Mouse (Mus musculus): ENCODE measurements around the gene Nars2.

Nars2 gene

DNA sequence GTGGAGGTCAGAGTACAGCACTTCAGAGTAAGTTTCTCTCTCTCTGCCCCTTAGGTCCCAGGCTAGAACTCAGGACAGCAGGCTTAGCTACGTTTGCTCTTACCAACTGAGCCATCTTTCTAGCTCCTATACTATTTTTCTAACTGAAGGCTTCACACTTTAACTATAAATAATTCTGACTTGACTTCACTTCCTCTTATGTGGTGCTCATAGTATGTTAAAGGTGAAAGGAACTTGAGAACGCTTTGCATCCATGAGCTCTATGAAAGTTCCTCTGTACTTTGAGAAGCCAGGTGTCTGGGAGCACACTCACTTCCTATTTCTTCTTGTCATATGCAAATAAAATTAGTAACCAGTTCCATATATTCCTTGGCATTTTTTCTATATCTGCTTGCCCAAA lies 109.7 kb downstream of the Nars2 start:
- in situ Hi-C loops (cut with MboI, MseI), result no loop called here

DNA sequence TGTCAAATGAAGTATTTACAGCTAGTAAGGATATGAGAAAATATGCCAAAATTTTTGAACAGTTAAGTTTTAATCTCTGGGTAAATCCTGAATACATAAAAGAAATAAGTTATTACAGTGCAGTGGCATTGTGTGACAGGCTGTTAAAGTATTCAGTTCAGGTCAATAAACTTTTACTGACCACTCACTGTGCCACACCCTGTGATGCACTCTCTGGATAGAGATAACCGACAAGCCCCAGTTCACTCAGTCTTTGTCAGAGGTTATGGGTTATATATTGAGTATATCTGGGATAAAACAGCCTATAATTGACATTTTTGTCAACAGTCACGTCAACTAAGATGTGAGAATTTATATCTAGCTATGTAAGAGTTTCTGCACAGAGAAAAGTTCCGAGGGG lies 120.2 kb downstream of the Nars2 start:
- in situ Hi-C loops (cut with MboI, MseI), result no loop called here

DNA sequence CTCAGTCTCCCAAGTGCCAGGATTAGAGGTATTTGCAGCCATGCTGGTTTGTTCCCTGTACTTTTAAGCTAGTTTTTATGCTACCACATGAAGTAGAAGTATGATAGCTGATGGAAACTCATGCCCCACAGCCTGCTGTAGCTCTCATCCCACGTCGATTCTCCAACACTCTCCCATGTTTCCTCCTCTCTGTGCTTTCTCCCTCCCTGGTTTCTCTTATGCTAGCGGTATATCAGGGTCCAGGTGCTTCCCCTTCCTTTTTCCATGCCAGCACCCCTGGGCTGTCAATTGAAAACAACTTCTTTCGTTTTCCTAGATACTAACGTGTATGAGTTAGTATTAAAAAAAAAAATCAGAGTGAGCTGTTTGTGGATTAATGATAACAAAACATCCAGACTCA lies 120.8 kb downstream of the Nars2 start:
- in situ Hi-C loops (cut with MboI, MseI), result no loop called here

DNA sequence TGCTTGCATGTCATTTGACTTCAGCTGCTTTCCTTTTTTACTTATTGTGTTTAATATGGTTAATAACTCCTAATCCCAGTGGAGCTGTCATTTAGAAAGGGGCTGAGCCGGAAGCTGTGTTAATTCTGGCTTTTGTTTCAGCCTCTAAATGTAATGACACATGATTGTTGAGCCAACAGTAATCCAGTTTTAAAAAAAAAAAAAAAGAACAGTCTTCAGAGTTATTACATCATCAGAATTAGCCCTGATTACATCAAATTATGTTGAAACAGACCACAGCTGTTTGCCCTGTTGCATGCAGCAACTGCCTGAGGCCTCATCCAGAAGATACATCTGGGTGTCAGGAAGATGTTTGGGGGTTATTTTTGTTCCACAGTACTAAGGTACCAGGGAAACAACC lies 123.7 kb downstream of the Nars2 start:
- in situ Hi-C loops (cut with MboI, MseI), result no loop called here

DNA sequence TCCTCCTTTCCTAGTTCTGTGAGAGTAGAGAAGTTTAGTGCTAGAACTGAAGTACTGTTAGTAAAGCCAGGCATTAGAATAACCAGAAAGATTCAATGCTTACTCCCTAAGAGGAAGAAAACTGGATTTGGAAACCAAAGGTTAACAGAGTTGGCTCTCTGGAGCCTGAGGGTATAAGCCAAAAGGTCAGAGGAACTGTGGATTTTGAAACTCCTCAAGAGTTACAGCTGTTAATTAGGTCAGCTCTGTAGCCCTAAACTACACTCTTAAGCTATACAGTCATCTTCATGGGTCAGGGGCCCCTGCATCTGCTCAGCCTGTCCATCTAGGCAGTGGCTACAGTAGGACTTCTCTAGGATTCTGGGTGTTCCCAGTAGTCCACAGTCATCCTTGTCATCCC lies 125.7 kb downstream of the Nars2 start:
- in situ Hi-C loops (cut with MboI, MseI), result no loop called here

DNA sequence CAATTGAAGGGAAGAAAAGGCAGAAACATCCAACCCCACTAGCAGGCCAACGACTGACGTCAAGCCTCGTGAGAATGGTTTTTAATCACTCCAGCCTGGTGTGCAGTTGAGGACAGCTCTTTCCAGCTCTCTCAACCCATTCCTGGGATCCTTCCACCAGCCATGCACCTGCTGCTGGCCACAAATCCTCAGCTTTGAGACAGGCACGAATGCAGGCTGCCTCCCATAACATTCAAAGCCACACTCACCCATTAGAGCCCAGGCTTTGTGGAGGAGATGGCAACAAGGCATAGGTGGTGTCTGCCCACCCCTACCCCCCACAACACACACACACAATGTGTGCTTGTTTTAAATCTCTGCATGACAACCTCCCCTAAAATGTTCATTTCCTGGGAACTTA lies 127.4 kb downstream of the Nars2 start:
- in situ Hi-C loops (cut with MboI, MseI), result no loop called here

DNA sequence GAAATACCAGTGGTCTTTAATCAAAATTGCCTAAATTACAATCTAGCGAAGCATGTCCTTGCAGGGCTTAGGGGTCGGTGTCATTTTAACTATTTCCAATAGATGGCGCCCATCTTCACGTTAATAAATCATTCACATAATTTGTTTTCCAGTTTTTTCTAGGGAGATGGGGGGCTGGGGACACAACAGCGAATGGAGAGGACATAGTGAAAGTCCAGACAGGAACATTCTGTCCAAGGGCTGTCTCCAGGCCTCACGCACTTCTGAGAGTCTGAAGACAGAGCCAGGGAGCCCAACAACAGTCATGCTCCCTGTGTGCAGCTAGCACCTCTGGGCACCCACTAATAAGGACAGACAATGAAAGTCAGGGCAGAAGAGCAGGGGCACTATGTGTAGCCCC lies 127.8 kb downstream of the Nars2 start:
- in situ Hi-C loops (cut with MboI, MseI), result no loop called here

DNA sequence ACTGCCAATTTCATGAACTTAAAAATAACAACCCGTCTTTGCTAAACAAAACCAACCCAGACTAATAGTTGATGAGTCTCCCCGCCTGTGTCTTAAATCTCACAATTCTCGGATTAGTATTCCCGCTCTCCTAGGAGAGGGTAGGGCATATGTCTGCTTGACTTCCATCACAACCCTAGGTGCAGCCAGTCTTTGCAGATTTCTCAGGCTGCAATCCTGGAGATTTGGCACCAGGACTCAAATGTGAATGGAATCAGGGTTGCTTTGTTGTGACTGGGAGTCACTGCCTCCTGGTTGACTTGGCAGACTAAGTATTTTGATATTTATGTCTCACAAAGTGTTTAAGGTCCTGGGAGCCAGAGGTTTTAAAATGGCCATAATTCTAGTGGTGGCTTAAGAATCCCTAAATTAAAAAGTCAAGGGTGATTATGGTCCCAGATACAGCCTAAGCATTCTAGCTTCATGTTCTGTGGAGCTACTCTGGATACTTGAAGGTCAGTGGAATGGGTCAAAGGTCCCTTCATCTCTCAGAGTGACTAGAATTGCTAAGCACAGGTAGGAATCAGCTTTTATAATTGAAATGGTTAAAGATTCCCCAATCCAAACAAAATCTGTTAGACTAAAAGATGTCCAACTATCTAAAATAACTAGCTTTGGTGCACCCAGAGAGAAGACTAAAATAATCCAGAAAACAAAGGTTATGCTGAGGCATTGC lies 128.5 kb downstream of the Nars2 start:
- in situ Hi-C loops (cut with MboI, MseI), result loop anchor here (5.0 kb wide), 2 partner anchors 103 to 108 kb away; no protein-coding TSS in a partner anchor

DNA sequence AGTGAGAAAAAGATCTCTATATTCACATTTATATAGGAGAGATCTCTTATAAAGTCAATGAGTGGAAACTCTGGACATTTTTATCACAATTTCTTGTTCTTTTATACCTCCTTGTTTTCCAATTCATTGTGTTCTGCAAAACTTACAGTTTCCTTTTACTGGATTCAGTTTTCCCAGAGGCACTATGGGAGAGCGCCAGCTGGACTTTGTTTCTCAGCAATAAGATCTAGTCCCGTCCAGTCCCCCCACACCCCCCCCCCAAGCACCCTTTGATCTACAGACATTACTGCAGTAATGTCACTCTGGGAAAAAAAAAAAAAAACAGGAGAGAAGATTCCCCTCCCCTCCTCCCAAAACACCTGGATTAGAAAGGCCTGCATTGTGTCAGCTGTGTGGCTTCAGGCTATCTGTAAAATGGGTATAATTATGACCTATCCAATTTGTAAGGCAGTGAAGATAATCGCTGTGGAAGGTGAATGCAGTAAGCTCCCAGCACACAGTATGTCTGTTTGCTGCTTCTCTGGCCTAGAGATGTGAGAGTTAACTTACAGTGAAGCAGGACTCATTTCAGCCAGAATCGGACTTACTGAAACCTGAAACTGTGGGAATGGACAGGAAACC lies 129.4 kb downstream of the Nars2 start:
- in situ Hi-C loops (cut with MboI, MseI), result loop anchor here (5.0 kb wide), 2 partner anchors 103 to 108 kb away; no protein-coding TSS in a partner anchor

DNA sequence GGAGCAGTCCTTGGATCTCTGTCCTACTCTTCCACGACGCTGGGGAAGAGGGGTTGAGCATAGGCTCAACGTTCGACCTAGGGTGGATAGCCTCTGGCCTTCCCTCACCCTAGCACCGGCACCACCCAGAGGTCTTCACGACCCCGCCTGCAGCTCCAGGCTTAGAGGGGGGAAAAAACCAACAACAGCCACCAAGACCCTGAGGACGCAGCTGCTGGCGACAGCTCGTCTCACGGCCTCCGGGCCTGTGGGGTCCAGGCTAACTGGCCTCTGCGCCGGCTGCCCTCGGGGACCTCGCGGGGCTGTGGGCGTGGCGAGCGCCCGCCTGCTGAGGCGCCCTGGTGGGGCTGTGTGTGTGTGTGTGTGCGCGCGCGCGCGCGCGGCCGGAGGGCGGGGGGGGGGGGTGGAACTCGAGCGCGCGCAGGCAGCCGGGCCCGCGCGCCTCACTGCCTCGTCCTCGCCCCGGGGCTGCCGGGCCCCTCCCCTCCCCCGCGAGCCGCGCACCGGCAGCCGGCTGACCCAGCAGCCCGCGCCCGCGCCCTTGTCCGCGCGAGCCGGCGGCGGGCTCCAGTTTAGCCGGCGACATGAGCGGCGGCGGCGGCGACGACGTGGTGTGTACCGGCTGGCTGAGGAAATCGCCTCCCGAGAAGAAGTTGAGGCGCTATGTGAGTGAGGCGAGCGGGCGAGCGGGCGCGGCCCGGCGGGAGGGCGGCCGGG lies 130.1 kb downstream of the Nars2 start, which contains the start of gene Gab2:
Gab2 (plus strand) TSS at position 345 of the 717 bp plus-strand sequence.
- in situ Hi-C loops (cut with MboI, MseI), result loop anchor here (5.0 kb wide), 2 partner anchors 104 to 109 kb away; no protein-coding TSS in a partner anchor

DNA sequence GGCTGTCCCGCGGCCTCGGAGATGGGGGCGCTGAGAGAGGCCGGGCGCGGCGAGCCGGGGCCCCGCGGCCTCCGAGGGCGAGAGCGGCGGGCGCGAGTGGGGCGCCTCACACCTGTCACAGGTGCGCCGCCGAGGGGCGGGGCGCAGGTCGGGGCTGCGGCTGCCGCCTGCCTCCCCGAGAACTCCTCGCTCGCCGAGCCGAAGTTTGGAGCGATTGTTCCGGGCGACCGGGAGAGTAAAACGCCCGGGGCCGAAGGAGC lies 130.6 kb downstream of the Nars2 start:
- in situ Hi-C loops (cut with MboI, MseI), result loop anchor here (5.0 kb wide), 2 partner anchors 105 to 110 kb away; no protein-coding TSS in a partner anchor

DNA sequence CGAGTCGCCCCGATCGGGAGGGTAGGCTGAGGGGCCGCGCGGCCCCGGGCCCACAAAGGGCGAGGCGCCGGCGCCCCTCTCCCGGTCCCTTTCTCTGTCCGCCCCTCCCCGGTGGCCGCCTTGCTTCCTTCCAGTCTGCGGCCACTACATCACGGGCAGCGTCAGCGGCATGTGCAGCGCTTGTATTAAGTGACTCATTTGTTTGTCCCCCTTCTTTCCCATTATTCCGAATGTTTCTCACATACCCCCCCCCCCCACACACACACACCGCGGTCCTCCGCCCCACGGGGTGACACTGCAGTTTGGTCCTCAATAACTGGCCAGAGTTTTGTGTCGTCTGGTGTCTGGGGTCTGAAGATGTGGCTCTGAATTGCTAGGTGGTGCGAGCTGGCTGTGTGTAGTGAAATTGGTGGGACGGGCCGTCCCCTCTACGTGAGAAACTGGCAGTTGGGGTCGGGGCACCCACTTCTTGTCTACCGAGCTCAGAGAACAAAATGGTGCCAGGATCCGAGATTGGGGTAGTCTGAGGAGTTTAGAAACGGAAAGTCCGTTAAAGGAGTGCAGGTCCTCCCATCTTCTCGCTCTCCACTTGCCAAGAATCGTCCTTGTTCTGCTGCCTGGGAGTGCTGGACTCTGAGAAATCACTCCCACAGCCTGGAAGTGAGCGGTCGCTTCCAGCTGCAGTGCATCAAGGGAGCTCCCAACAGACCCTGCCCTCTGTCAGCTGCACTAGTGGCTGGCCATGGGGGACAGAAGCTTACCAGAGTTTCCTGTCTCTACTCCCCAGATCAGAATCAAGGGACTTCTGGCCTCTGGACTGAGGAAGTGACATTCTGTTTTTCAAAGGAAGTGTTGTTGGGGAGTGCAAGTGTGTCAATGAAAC lies 131.2 kb downstream of the Nars2 start:
- in situ Hi-C loops (cut with MboI, MseI), result loop anchor here (5.0 kb wide), 2 partner anchors 105 to 110 kb away; no protein-coding TSS in a partner anchor

DNA sequence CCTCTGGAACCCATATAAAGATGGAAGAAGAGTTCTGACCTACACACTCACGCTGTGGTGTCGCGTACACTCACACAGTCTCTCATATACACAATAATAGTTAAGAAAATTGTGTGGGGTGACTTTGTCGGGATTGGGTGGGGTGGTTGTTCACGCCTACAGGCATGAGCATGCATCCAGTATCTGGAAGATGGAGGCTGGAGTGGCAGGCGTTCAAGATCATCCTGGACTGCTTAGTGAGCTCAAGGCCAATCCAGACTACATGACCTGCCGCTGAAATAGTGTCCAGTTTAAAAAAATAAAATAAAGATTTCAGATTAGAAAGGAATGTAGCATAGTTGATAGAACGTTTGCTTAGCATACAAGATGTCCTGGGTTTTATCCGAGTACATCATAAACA lies 132.3 kb downstream of the Nars2 start:
- in situ Hi-C loops (cut with MboI, MseI), result loop anchor here (5.0 kb wide), 2 partner anchors 106 to 111 kb away; no protein-coding TSS in a partner anchor

DNA sequence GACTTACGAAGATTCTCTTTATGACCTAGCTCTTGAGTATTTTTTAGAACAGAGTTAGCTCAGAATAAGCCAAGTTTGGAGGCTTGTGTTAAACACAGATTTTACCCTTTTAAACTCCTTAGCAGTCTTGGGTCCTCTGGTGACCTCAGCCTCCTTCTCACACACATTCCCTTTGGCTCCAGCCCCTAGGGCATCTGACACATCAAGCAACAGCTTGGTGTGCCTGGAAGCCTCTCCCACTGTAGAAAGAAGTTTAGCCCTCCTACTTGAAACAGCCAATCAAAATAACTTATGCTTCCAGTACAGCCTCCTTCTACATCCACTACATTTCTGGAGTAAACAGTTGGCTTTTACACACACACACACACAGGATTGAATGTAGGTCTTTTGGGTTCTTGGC lies 132.9 kb downstream of the Nars2 start:
- in situ Hi-C loops (cut with MboI, MseI), result loop anchor here (5.0 kb wide), 2 partner anchors 107 to 112 kb away; no protein-coding TSS in a partner anchor

DNA sequence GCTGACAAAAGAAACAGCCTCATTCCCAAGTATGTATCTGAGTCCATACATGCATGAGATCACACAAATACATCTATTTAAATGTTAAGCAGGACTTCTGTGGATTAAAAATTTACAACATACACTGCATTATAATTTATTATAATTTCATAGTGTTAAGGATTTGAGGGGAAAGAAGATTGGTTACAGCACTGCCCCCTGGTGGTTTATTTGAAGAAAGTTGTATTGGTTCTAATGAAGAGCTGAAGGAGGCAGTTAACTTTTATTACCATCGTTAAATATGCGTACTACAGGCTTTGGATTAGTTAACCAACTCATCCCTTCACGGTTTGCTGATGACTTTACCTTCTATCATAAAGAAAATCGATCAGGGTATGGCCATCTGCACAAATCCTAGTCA lies 134.0 kb downstream of the Nars2 start:
- in situ Hi-C loops (cut with MboI, MseI), result loop anchor here in 1 of 2 experiments (5.0 kb wide), 1 partner anchor 217 kb away; no protein-coding TSS in a partner anchor

DNA sequence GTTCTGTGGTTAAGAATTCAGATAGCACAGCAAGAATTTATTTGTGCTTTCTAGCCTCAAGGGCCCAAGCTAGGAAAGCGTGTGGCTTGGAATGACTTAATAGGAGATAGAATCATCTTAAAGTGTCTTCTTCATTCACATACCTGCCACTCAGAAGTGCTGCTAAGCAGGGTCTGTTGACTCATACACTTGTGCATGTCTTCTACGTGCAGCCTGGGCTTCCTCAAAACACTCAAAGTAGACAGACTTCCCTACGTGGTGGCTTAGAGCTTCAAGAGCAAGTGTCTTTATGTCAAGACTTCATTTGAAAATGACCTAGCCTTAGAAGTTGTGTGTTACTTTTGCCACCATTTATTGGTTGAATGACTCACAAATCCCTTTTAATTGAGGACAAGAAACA lies 142.9 kb downstream of the Nars2 start:
- in situ Hi-C loops (cut with MboI, MseI), result loop anchor here in 1 of 2 experiments (10.0 kb wide), 1 partner anchor 491 kb away; no protein-coding TSS in a partner anchor

DNA sequence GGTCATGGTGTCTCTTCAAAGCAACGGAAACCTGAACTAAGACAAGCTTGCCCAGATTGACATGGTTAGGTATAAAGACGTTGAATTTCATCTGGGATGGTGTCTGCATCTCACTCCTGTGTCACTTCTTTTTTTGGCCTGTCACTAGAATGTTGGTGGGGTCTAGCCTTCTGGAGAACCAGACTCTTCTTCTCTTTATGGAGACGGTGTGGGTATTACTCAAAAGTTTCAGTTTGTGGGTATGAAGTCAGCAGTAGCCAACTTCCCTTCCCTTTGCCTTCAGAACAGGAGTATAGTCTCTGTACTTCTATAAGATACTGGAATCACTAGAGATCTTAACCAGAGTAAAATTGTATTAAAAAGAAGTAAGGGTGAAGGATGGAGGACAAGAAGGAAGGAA lies 156.8 kb downstream of the Nars2 start:
- in situ Hi-C loops (cut with MboI, MseI), result no loop called here

Measured in T-helper 17 cell (primary cell).